Mouse (Mus musculus): ENCODE measurements around the gene Thbs3.

GRCm38 (mm10) chr3:89210731-89211130 lies 4.2 kb upstream of the Thbs3 start:
- TF ChIP-seq ZKSCAN1 (IDR thresholded peaks at IDR 0.05; ENCODE audit: borderline replicate concordance, low read depth, low read length) (no peak), ELF1 (IDR thresholded peaks at IDR 0.05; ENCODE audit: low read depth, low read length) (no peak), E2F4 (IDR thresholded peaks at IDR 0.05; ENCODE audit: insufficient replicate concordance, low read depth, low read length) (no peak), CTCF (conservative IDR thresholded peaks at IDR 0.05 in 1 of 2, IDR thresholded peaks at IDR 0.05 in 1 of 2; ENCODE audit: low read depth in 2 of 2, low read length in 2 of 2) (no peak), POLR2A (IDR thresholded peaks at IDR 0.05; ENCODE audit: low read depth, low read length) (no peak), CHD2 (IDR thresholded peaks at IDR 0.05; ENCODE audit: low read length) (no peak), ZC3H11A (IDR thresholded peaks at IDR 0.05; ENCODE audit: low read depth, low read length) (no peak), BHLHE40 (IDR thresholded peaks at IDR 0.05; ENCODE audit: low read depth, low read length) (no peak)

All from CH12.LX (cell line).